ENCODE assay signal across 9 mouse cellular contexts in genomic region chr7:118437101-118437802, GRCm38 (mm10). TPM values are rescaled to one million over a fixed set of nuclear protein-coding genes. Genes with fewer than 3 reads are reported as not detected.
A peak's percentile ranks its signal among the peaks of the same experiment; 100 is the strongest.
DNase-seq lines count a peak whose midpoint lies in the region; ATAC-seq and TF ChIP-seq lines count a peak whose summit lies in the region.
"Had no signal": no experiment of that assay in that cellular context is flagged by ENCODE, and none has a peak within 500 bp of the region (broad histone marks: within the 10 kb centered on the region; RNA-seq: fewer than 3 reads in every experiment).

No protein-coding gene starts in this region.

- peak; percentile 21 for DNase-seq in gastrocnemius, adult 18-20 months (ENCODE audit: low spot score)
- DNase-seq in gastrocnemius, adult 8-10 months (ENCODE audit: low spot score in 2 of 2) = no peak
- DNase-seq in midbrain, postnatal 0 days (ENCODE audit: low spot score) = peak; percentile 15
- no peak for DNase-seq in midbrain, embryonic 10.5 days (ENCODE audit: low spot score)
- DNase-seq in c-Kit-negative CD71-positive TER-119-positive erythroid progenitor cells, embryonic 14.5 days (ENCODE audit: low read depth, low spot score) = peak; percentile 11
- DNase-seq in lung, postnatal 36 days = peak; percentile 26
- DNase-seq in frontal cortex, postnatal 36 days (ENCODE audit: low spot score in 2 of 2) = no peak
- no peak for DNase-seq in urinary bladder, postnatal 10 days (ENCODE audit: low spot score)

- H3K4me3 ChIP-seq in midbrain, postnatal 0 days (ENCODE audit: low read depth, low read length) = no peak overlapping the region
- no peak overlapping the region for H3K4me3 ChIP-seq in midbrain, embryonic 10.5 days
- H3K4me3 ChIP-seq: megakaryocyte, embryonic 14.5 days had no signal

- no peak overlapping the region for H3K9ac ChIP-seq in midbrain, postnatal 0 days (replicated peaks; ENCODE audit: low read length, poor library complexity, severe bottlenecking)

- no peak overlapping the region for H3K4me2 ChIP-seq in midbrain, postnatal 0 days (ENCODE audit: low read depth, low read length, poor library complexity, severe bottlenecking)

- no peaks in the 10 kb centered on the region for H3K9me3 ChIP-seq in midbrain, postnatal 0 days (ENCODE audit: low read length)
- no peaks in the 10 kb centered on the region for H3K9me3 ChIP-seq in midbrain, embryonic 10.5 days (replicated peaks)

- H3K4me1 ChIP-seq in midbrain, postnatal 0 days (ENCODE audit: insufficient read depth, low read length) = no peaks in the 10 kb centered on the region
- H3K4me1 ChIP-seq in midbrain, embryonic 10.5 days = no peaks in the 10 kb centered on the region
- H3K4me1 ChIP-seq: megakaryocyte, embryonic 14.5 days had no signal

- 58% methylated on average over 7 of the region's 7 CpGs for WGBS in midbrain, postnatal 0 days
- 61% methylated on average over 7 of the region's 7 CpGs for WGBS in midbrain, embryonic 10.5 days

- no peaks in the 10 kb centered on the region for H3K36me3 ChIP-seq in midbrain, postnatal 0 days (ENCODE audit: insufficient read depth, low read length)
- no peaks in the 10 kb centered on the region for H3K36me3 ChIP-seq in midbrain, embryonic 10.5 days

- no peaks in the 10 kb centered on the region for H3K27me3 ChIP-seq in midbrain, postnatal 0 days (ENCODE audit: insufficient read depth, low read length)
- 0 out of 2 replicates have a peak, but pooled peaks cover 3% of the 10 kb centered on the region for H3K27me3 ChIP-seq in midbrain, embryonic 10.5 days (ENCODE audit: low read depth, poor library complexity, severe bottlenecking)

- TF ChIP-seq CTCF in midbrain, postnatal 0 days (IDR thresholded peaks at IDR 0.05) = peak; percentile 73

- no peak for ATAC-seq in midbrain, postnatal 0 days (ENCODE audit: low FRiP score)

- no peak overlapping the region for H3K27ac ChIP-seq in midbrain, postnatal 0 days (ENCODE audit: low read depth, low read length)
- H3K27ac ChIP-seq in midbrain, embryonic 10.5 days (replicated peaks) = no peak overlapping the region

RNA-seq across cellular contexts. Expression of gene Syt17, which starts 10.8 kb away (rescaled TPM):
- total RNA-seq in gastrocnemius, adult 18-20 months (2021) = under 1 TPM; 0.25 to 0.52 TPM
- under 1 TPM in 2 of 4 experiments, not detected in 2; 0.12 to 0.72 TPM for total RNA-seq in gastrocnemius, adult 8-10 months (2022)
- total RNA-seq in midbrain, postnatal 0 days (2014; rRNA removed) = 47.4 and 61.3 TPM in 2 replicates
- polyA plus RNA-seq in midbrain, postnatal 0 days (2015; fragmentation: Nextera tagmentation; extraction: Ambion mirVana) = 31.6 and 34.9 TPM in 2 replicates
- polyA plus RNA-seq in midbrain, embryonic 10.5 days (2016; fragmentation: Nextera tagmentation; extraction: Ambion mirVana) = 2.0 and 3.0 TPM in 2 replicates

RNA-seq across cellular contexts. Expression of gene Itpripl2, which starts 54.5 kb away (rescaled TPM):
- total RNA-seq in gastrocnemius, adult 18-20 months (2021) = 1 to 10 TPM; 5.2 to 8.2 TPM
- total RNA-seq in gastrocnemius, adult 8-10 months (2022) = 1 to 10 TPM; 4.4 to 6.9 (median 4.9) TPM
- total RNA-seq in midbrain, postnatal 0 days (2014; rRNA removed) = 5.2 and 5.4 TPM in 2 replicates
- polyA plus RNA-seq in midbrain, postnatal 0 days (2015; fragmentation: Nextera tagmentation; extraction: Ambion mirVana) = 0.48 and 0.52 TPM in 2 replicates
- polyA plus RNA-seq in midbrain, embryonic 10.5 days (2016; fragmentation: Nextera tagmentation; extraction: Ambion mirVana) = 0.78 TPM in 2 replicates

Comparison
In these comparisons a context has a peak if more than half of its experiments do, and no peak if none do; other contexts are left out.
1. DNase-seq: peak in gastrocnemius, adult 18-20 months (single experiment), midbrain, postnatal 0 days (single experiment), c-Kit-negative CD71-positive TER-119-positive erythroid progenitor cells, embryonic 14.5 days (single experiment) and lung, postnatal 36 days (single experiment); none in gastrocnemius, adult 8-10 months (0 of 2), midbrain, embryonic 10.5 days (single experiment), frontal cortex, postnatal 36 days (0 of 2) and urinary bladder, postnatal 10 days (single experiment).
2. RNA of gene Syt17, which starts 10.8 kb away (total RNA-seq): 47.4 to 61.3 TPM in midbrain, postnatal 0 days; 0.25 to 0.52 TPM in gastrocnemius, adult 18-20 months and 0.12 to 0.72 TPM in gastrocnemius, adult 8-10 months; every median in the first group is over 10 times any median in the second.